17 mouse cellular contexts compared by ENCODE assay signal in the genomic region with DNA sequence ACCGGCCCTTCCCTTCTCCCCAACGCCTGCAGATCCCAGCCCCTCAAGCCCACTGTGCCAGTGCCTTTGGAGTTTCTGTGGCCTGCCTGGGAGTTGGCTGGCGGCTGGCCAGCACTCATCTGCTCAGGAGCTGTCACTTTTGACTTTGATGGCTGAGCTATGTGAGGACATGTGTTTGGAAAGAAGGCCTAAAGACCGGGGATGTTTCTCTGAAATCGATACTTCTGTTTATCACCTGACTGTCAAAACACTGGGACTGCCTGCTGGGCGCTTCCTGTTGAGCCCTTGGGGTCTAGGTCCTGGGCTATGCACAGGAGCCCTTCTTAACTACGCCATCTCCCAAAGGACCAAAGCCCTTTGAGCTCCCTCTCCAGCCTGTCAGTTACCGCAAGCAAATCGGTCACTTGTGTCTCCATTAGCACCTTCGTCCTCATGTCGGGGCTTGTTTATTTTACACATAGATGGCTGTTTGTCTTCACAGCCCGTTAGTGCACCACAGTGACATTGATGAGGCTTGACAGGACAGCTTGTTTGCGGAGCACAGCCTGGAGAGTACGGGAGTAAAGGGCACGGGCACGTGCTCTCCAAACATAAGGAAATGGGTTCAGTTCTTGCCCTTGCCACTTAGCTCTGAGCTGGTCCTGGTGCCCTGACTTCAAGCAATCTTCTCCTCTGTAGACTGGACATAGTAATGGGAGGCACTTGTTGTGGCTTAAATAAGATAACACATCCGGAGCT. TPM values are rescaled to one million over a fixed set of nuclear protein-coding genes. Genes with fewer than 3 reads are reported as not detected.
DNase-seq lines count a peak whose midpoint lies in the region; ATAC-seq and TF ChIP-seq lines count a peak whose summit lies in the region.
"Had no signal": no experiment of that assay in that cellular context is flagged by ENCODE, and none has a peak within 500 bp of the region (broad histone marks: within the 10 kb centered on the region; RNA-seq: fewer than 3 reads in every experiment).

No protein-coding gene starts in this region.

- TF ChIP-seq EP300 in heart, adult 2 months (IDR thresholded peaks at IDR 0.05; ENCODE audit: insufficient read depth, low read depth, low read length) = no peak

- peak; percentile 9; the same call in 1 of the 2 replicates for ATAC-seq in heart, embryonic 12.5 days (ENCODE audit: insufficient number of reproducible peaks, low FRiP score)
- no peak; the same call in 1 of the 2 replicates for ATAC-seq in midbrain, embryonic 14.5 days (ENCODE audit: low FRiP score, low TSS enrichment)
- no peak for ATAC-seq in midbrain, embryonic 11.5 days (ENCODE audit: low FRiP score)
- peak; percentile 72 for ATAC-seq in forebrain, embryonic 14.5 days

- H3K9me3 ChIP-seq in heart, embryonic 12.5 days (replicated peaks) = peaks cover 11% of the 10 kb centered on the region
- H3K9me3 ChIP-seq in midbrain, embryonic 14.5 days (ENCODE audit: control insufficient read depth, low read length) = peaks cover 3% of the 10 kb centered on the region; the same call in 1 of the 2 replicates
- no peaks in the 10 kb centered on the region; the same call in 1 of the 2 replicates for H3K9me3 ChIP-seq in midbrain, embryonic 11.5 days (ENCODE audit: control insufficient read depth, low read length)
- H3K9me3 ChIP-seq in forebrain, embryonic 14.5 days (replicated peaks; ENCODE audit: control insufficient read depth, low read length) = no peaks in the 10 kb centered on the region
- H3K9me3 ChIP-seq: stomach, embryonic 15.5 days had no signal

- peak overlapping the region; percentile 48 for H3K4me2 ChIP-seq in heart, embryonic 12.5 days
- H3K4me2 ChIP-seq in midbrain, embryonic 14.5 days (ENCODE audit: low read length) = no peak overlapping the region
- no peak overlapping the region for H3K4me2 ChIP-seq in midbrain, embryonic 11.5 days
- no peak overlapping the region for H3K4me2 ChIP-seq in forebrain, embryonic 14.5 days (ENCODE audit: low read length)
- H3K4me2 ChIP-seq: stomach, embryonic 15.5 days had no signal

- H3K4me3 ChIP-seq in heart, embryonic 12.5 days = no peak overlapping the region
- H3K4me3 ChIP-seq in heart, adult 2 months = no peak overlapping the region
- no peak overlapping the region for H3K4me3 ChIP-seq in midbrain, embryonic 14.5 days (replicated peaks; ENCODE audit: low read depth, low read length)
- H3K4me3 ChIP-seq in midbrain, embryonic 11.5 days (ENCODE audit: low read depth, low read length) = no peak overlapping the region
- no peak overlapping the region for H3K4me3 ChIP-seq in forebrain, embryonic 14.5 days (ENCODE audit: low read depth, low read length)
- H3K4me3 ChIP-seq: stomach, embryonic 15.5 days had no signal

- peak overlapping the region; percentile 69 for H3K27ac ChIP-seq in heart, embryonic 12.5 days (ENCODE audit: poor library complexity, severe bottlenecking)
- H3K27ac ChIP-seq in heart, adult 2 months = no peak overlapping the region
- H3K27ac ChIP-seq in midbrain, embryonic 14.5 days (replicated peaks; ENCODE audit: low read depth, low read length) = no peak overlapping the region
- no peak overlapping the region for H3K27ac ChIP-seq in midbrain, embryonic 11.5 days (ENCODE audit: low read depth, low read length)
- 0 out of 2 replicates have a peak overlapping the region, but pooled peaks have one; percentile 21 for H3K27ac ChIP-seq in forebrain, embryonic 14.5 days (ENCODE audit: low read depth, low read length)
- H3K27ac ChIP-seq: stomach, embryonic 15.5 days had no signal

- no peaks in the 10 kb centered on the region for H3K27me3 ChIP-seq in heart, embryonic 12.5 days (replicated peaks)
- no peaks in the 10 kb centered on the region for H3K27me3 ChIP-seq in heart, adult 2 months (ENCODE audit: control insufficient read depth, insufficient read depth, low read length)
- H3K27me3 ChIP-seq in midbrain, embryonic 14.5 days (ENCODE audit: control insufficient read depth, insufficient read depth, low read length) = no peaks in the 10 kb centered on the region
- no peaks in the 10 kb centered on the region for H3K27me3 ChIP-seq in midbrain, embryonic 11.5 days (ENCODE audit: control insufficient read depth, insufficient read depth, low read length)
- H3K27me3 ChIP-seq in forebrain, embryonic 14.5 days (replicated peaks; ENCODE audit: control insufficient read depth, insufficient read depth, low read length) = no peaks in the 10 kb centered on the region
- H3K27me3 ChIP-seq: stomach, embryonic 15.5 days had no signal

- no peaks in the 10 kb centered on the region for H3K79me2 ChIP-seq in heart, adult 2 months (replicated peaks; ENCODE audit: control insufficient read depth, insufficient read depth, low read length)

- intact Hi-C loops in heart, adult 2 months (cut with DNase I) = no loop called here

- peaks cover 25% of the 10 kb centered on the region for H3K4me1 ChIP-seq in heart, embryonic 12.5 days (replicated peaks)
- no peaks in the 10 kb centered on the region; the same call in 1 of the 2 replicates for H3K4me1 ChIP-seq in heart, adult 2 months (ENCODE audit: control insufficient read depth, insufficient read depth, low read length)
- 0 out of 2 replicates have a peak, but pooled peaks cover 6% of the 10 kb centered on the region for H3K4me1 ChIP-seq in midbrain, embryonic 14.5 days (ENCODE audit: control insufficient read depth, insufficient read depth, low read length)
- H3K4me1 ChIP-seq in midbrain, embryonic 11.5 days (ENCODE audit: control insufficient read depth, insufficient read depth, low read length) = peaks cover 4% of the 10 kb centered on the region; the same call in 1 of the 2 replicates
- H3K4me1 ChIP-seq in forebrain, embryonic 14.5 days (ENCODE audit: control insufficient read depth, insufficient read depth, low read length) = peaks cover 7% of the 10 kb centered on the region

- TF ChIP-seq POLR2A in heart, adult 2 months (IDR thresholded peaks at IDR 0.05; ENCODE audit: insufficient read depth, low read depth, low read length) = no peak

- no peak for TF ChIP-seq CTCF in heart, adult 2 months (IDR thresholded peaks at IDR 0.05)

- no peaks in the 10 kb centered on the region for H3K36me3 ChIP-seq in heart, embryonic 12.5 days
- H3K36me3 ChIP-seq in heart, adult 2 months (ENCODE audit: control insufficient read depth, insufficient read depth, low read length) = no peaks in the 10 kb centered on the region
- H3K36me3 ChIP-seq in midbrain, embryonic 14.5 days (ENCODE audit: control insufficient read depth, insufficient read depth, low read length) = no peaks in the 10 kb centered on the region
- no peaks in the 10 kb centered on the region for H3K36me3 ChIP-seq in midbrain, embryonic 11.5 days (ENCODE audit: control insufficient read depth, insufficient read depth, low read length)
- no peaks in the 10 kb centered on the region for H3K36me3 ChIP-seq in forebrain, embryonic 14.5 days (ENCODE audit: control insufficient read depth, insufficient read depth, low read length)
- H3K36me3 ChIP-seq: stomach, embryonic 15.5 days had no signal

- 11% methylated on average over 17 of the region's 17 CpGs for whole genome bisulfite sequencing in heart, embryonic 12.5 days
- 40% methylated on average over 17 of the region's 17 CpGs for WGBS in heart, adult 2 months
- 48% methylated on average over 17 of the region's 17 CpGs for WGBS in midbrain, embryonic 14.5 days
- WGBS in midbrain, embryonic 11.5 days = 61% methylated on average over 17 of the region's 17 CpGs
- WGBS in forebrain, embryonic 14.5 days = 37% methylated on average over 17 of the region's 17 CpGs

- no peak for DNase-seq in heart, adult 2 months
- peak; percentile 58 for DNase-seq in midbrain, embryonic 14.5 days
- DNase-seq in midbrain, embryonic 11.5 days (ENCODE audit: low spot score, missing footprints) = no peak
- DNase-seq in forebrain, embryonic 14.5 days (ENCODE audit: low spot score) = peak; percentile 71
- peak; percentile 44 for DNase-seq in mesoderm, embryonic 11.5 days (ENCODE audit: low read depth, low spot score)
- DNase-seq in T-cell, adult 2 months (ENCODE audit: low spot score) = no peak
- DNase-seq in spleen, adult 18-20 months = no peak
- DNase-seq: gastrocnemius, postnatal 10 days; kidney, postnatal 4 days; right cerebral cortex, postnatal 14 days; thymus, postnatal 4 days had no signal

- no peak overlapping the region for H3K9ac ChIP-seq in heart, embryonic 12.5 days
- no peak overlapping the region for H3K9ac ChIP-seq in heart, adult 2 months (ENCODE audit: low read depth, low read length)
- H3K9ac ChIP-seq in midbrain, embryonic 14.5 days (replicated peaks; ENCODE audit: low read length) = no peak overlapping the region
- H3K9ac ChIP-seq in midbrain, embryonic 11.5 days (ENCODE audit: low read length) = no peak overlapping the region
- no peak overlapping the region for H3K9ac ChIP-seq in forebrain, embryonic 14.5 days (ENCODE audit: low read length)
- H3K9ac ChIP-seq: stomach, embryonic 15.5 days had no signal

RNA-seq across cellular contexts. Expression of a gene that starts 5.4 kb away (rescaled TPM):
- polyA plus RNA-seq in heart, embryonic 12.5 days (2016; fragmentation: Nextera tagmentation; extraction: Ambion mirVana) = 0.17 and 0.23 TPM in 2 replicates
- total RNA-seq in heart, adult 2 months (2021) = not detected
- 0.12 TPM in 1 of 2 replicates, not detected in the other for polyA plus RNA-seq in heart, adult 2 months (2012; rRNA removed)
- polyA plus RNA-seq in midbrain, embryonic 14.5 days (2014; fragmentation: Nextera tagmentation; extraction: Ambion mirVana) = not detected in 2 replicates
- polyA plus RNA-seq in midbrain, embryonic 11.5 days (2014; fragmentation: Nextera tagmentation; extraction: Ambion mirVana) = not detected in 2 replicates
- not detected in 2 replicates for polyA plus RNA-seq in forebrain, embryonic 14.5 days (2014; fragmentation: Nextera tagmentation; extraction: Ambion mirVana)
- total RNA-seq: megakaryocyte progenitor cell, adult 5-6 weeks had no signal
- polyA plus RNA-seq: intestine, embryonic 14.5 days; stomach, embryonic 15.5 days had no signal

RNA-seq across cellular contexts. Expression of a gene that starts 30.5 kb away (rescaled TPM):
- polyA plus RNA-seq in heart, embryonic 12.5 days (2016; fragmentation: Nextera tagmentation; extraction: Ambion mirVana) = 11.6 and 11.7 TPM in 2 replicates
- 10 to 100 TPM; 28.8 to 31.6 TPM for total RNA-seq in heart, adult 2 months (2021)
- polyA plus RNA-seq in heart, adult 2 months (2012; rRNA removed) = 10.1 and 18.6 TPM in 2 replicates
- polyA plus RNA-seq in midbrain, embryonic 14.5 days (2014; fragmentation: Nextera tagmentation; extraction: Ambion mirVana) = 23.4 and 28.6 TPM in 2 replicates
- 13.1 TPM in 2 replicates for polyA plus RNA-seq in midbrain, embryonic 11.5 days (2014; fragmentation: Nextera tagmentation; extraction: Ambion mirVana)
- 18.9 and 25.4 TPM in 2 replicates for polyA plus RNA-seq in forebrain, embryonic 14.5 days (2014; fragmentation: Nextera tagmentation; extraction: Ambion mirVana)

RNA-seq across cellular contexts. Expression of a gene that starts 31.2 kb away (rescaled TPM):
- 0.23 TPM in 1 of 2 replicates, not detected in the other for polyA plus RNA-seq in heart, embryonic 12.5 days (2016; fragmentation: Nextera tagmentation; extraction: Ambion mirVana)
- under 1 TPM; 0.48 to 0.70 TPM for total RNA-seq in heart, adult 2 months (2021)
- 0.45 and 1.2 TPM in 2 replicates for polyA plus RNA-seq in heart, adult 2 months (2012; rRNA removed)
- polyA plus RNA-seq in midbrain, embryonic 14.5 days (2014; fragmentation: Nextera tagmentation; extraction: Ambion mirVana) = not detected in 2 replicates
- polyA plus RNA-seq in midbrain, embryonic 11.5 days (2014; fragmentation: Nextera tagmentation; extraction: Ambion mirVana) = not detected in 2 replicates
- not detected in 2 replicates for polyA plus RNA-seq in forebrain, embryonic 14.5 days (2014; fragmentation: Nextera tagmentation; extraction: Ambion mirVana)
- total RNA-seq: left cerebral cortex, postnatal 36 days; megakaryocyte progenitor cell, adult 5-6 weeks had no signal
- polyA plus RNA-seq: intestine, embryonic 14.5 days; neural tube, embryonic 14.5 days; stomach, embryonic 15.5 days had no signal

Comparison
In these comparisons a context has a peak if more than half of its experiments do, and no peak if none do; other contexts are left out.
1. H3K27ac ChIP-seq: peak in heart, embryonic 12.5 days (single experiment) and forebrain, embryonic 14.5 days (single experiment); none in heart, adult 2 months (single experiment), midbrain, embryonic 14.5 days (single experiment) and midbrain, embryonic 11.5 days (single experiment).
2. DNase-seq: peak in midbrain, embryonic 14.5 days (single experiment), forebrain, embryonic 14.5 days (single experiment) and mesoderm, embryonic 11.5 days (single experiment); none in heart, adult 2 months (0 of 2), midbrain, embryonic 11.5 days (single experiment), T-cell, adult 2 months (single experiment) and spleen, adult 18-20 months (0 of 2).
3. ATAC-seq: peak in heart, embryonic 12.5 days (single experiment) and forebrain, embryonic 14.5 days (single experiment); none in midbrain, embryonic 14.5 days (single experiment) and midbrain, embryonic 11.5 days (single experiment).